Comparison of ENCODE assay signal across 2 mouse cellular contexts in the genomic region with DNA sequence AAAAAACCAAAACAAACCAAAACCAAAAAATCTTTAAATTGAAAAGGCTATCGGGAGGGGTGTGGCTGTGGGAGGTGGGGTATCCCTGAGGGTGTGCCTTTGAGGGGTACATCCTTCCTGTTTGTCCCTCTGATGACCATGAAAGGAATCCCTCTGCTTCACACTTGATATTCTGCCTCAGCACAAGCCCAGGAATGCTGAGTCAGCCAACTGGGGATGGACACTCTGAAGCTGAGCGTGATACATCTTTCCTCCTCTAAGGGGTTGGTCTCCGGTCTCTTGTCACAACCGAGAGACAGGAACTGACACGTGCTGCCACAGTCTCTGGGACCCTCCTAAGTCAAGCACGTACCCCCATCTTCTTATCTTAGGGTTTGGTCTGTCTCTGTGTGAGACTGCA.
TF ChIP-seq lines count a peak whose summit lies in the region.

No protein-coding gene starts in this region.

TF ChIP-seq in CH12.LX, 34 proteins besides CTCF, POLR2A, EP300 and RAD21 (continued from another document):
- no peak for TF ChIP-seq SMC3 (IDR thresholded peaks at IDR 0.05; ENCODE audit: low read depth, low read length)
- no peak for TF ChIP-seq UBTF (IDR thresholded peaks at IDR 0.05; ENCODE audit: low read depth, low read length)

TF ChIP-seq in MEL, 35 proteins besides CTCF, POLR2A, EP300 and RAD21 (continued from another document):
- TF ChIP-seq MAFK (IDR thresholded peaks at IDR 0.05; ENCODE audit: borderline replicate concordance, low read depth, low read length) (0 out of 2 replicates have a peak, but pooled peaks have one; percentile 50), BHLHE40 (IDR thresholded peaks at IDR 0.05; ENCODE audit: borderline replicate concordance, low read depth, low read length) (no peak), ZC3H11A (IDR thresholded peaks at IDR 0.05; ENCODE audit: low read depth, low read length) (no peak), GABPA (IDR thresholded peaks at IDR 0.05; ENCODE audit: low read depth, low read length) (no peak)
